Mouse (Mus musculus): ENCODE measurements around the gene Slc47a2.

Slc47a2 gene

GRCm38 (mm10) chr11:61283414-61284049, 59.1 kb downstream of the Slc47a2 start:
- WGBS: 74% methylated on average over 10 of the region's 10 CpGs

- WGBS: 64% methylated on average over 8 of the region's 8 CpGs
Observed at GRCm38 (mm10) chr11:61278445-61279077, 64.1 kb downstream of the Slc47a2 start.

- WGBS: 71% methylated on average over 2 of the region's 2 CpGs
Observed at GRCm38 (mm10) chr11:61277937-61278336, 64.7 kb downstream of the Slc47a2 start.

GRCm38 (mm10) chr11:61276482-61276881, 66.2 kb downstream of the Slc47a2 start:
- WGBS: 92% methylated on average over 3 of the region's 3 CpGs

GRCm38 (mm10) chr11:61275106-61275505, 67.6 kb downstream of the Slc47a2 start:
- WGBS: 89% methylated on average over 8 of the region's 8 CpGs

- WGBS: 76% methylated on average over 1 of the region's 1 CpGs
Observed at GRCm38 (mm10) chr11:61274421-61274820, 68.2 kb downstream of the Slc47a2 start.

- 85% methylated on average over 2 of the region's 2 CpGs for WGBS
Observed at GRCm38 (mm10) chr11:61273928-61274327, 68.7 kb downstream of the Slc47a2 start.

GRCm38 (mm10) chr11:61270406-61270805, 72.3 kb downstream of the Slc47a2 start:
- WGBS: 82% methylated on average over 5 of the region's 5 CpGs

- 94% methylated on average over 6 of the region's 6 CpGs for WGBS
Observed at GRCm38 (mm10) chr11:61268626-61269349, 73.9 kb downstream of the Slc47a2 start.

GRCm38 (mm10) chr11:61266551-61267533, 75.8 kb downstream of the Slc47a2 start, which contains the start of gene Aldh3a2:
Gene Aldh3a2 (minus strand): TSS chr11:61267464.
- WGBS: under 1% methylated on average over 58 of the region's 58 CpGs

GRCm38 (mm10) chr11:61263841-61264240, 78.8 kb downstream of the Slc47a2 start:
- WGBS: 84% methylated on average over 1 of the region's 1 CpGs

GRCm38 (mm10) chr11:61262516-61262915, 80.1 kb downstream of the Slc47a2 start:
- 95% methylated on average over 14 of the region's 14 CpGs for WGBS

- 89% methylated on average over 6 of the region's 6 CpGs for WGBS
Observed at GRCm38 (mm10) chr11:61259106-61259505, 83.6 kb downstream of the Slc47a2 start.

- 96% methylated on average over 12 of the region's 12 CpGs for WGBS
Observed at GRCm38 (mm10) chr11:61252807-61253206, 89.9 kb downstream of the Slc47a2 start.

GRCm38 (mm10) chr11:61251741-61252140, 90.9 kb downstream of the Slc47a2 start:
- WGBS: 76% methylated on average over 10 of the region's 10 CpGs

Measured in cerebral cortex, adult 2 months (tissue).